Mouse (Mus musculus) cerebellum, adult 11-12 months (tissue): ENCODE data around the gene Slc22a14.
"Not testable (repeated sequence)": the region's sequence is repeated elsewhere in the genome, so short reads cannot be mapped to it uniquely, and the experiment has no call there.

Experiments
- DNase-seq: peaks from one replicate; pipeline ENCODE4 v3.0.0; 2022

The Slc22a14 gene

DNA sequence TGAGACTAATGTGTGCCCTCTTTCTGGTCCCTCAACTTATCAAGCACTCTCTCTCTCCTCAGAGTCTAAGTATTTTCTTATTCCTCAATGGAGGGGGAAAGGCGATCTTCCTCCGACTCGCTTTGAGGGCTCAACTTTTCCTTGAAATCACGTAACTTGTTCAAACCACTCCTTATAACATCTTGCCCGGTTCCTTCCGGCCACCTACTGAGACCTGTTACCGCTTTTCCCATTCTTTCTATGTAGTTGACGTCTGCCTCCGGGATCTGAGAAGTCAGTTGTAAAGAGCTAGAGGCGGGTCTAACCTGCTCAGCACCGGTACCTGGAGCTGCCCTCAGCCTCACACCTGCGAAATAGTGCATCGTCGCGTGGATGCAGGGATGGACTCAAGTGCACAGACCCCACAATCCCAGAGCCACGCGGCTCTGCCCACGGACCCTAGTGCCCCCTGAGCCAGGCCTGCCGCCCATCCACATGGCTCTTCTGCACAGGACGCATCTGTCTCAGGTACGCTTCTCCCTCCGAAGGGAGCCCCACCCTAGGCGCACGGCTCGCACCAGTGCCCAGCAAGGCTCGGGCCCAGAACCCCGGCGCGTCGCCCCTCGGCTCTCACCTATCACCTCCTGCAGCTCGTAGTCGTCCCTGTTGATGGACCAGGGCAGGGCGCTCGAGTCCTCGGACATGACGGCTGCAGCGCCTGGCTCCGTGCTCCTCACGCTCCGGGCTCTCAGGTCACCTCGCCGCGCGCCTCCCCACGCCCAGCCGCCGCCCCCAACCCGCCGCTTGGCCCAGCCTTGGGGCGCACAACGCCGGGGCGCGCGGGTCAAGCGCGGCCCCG is 43.7 kb downstream of the Slc22a14 start:
- peak; percentile 79 for DNase-seq

- DNase-seq = no peak
Observed at GRCm38 (mm10) chr9:119320946-119321345, 44.4 kb downstream of the Slc22a14 start.

GRCm38 (mm10) chr9:119320446-119320845 is 44.9 kb downstream of the Slc22a14 start:
- DNase-seq = peak; percentile 36

DNA sequence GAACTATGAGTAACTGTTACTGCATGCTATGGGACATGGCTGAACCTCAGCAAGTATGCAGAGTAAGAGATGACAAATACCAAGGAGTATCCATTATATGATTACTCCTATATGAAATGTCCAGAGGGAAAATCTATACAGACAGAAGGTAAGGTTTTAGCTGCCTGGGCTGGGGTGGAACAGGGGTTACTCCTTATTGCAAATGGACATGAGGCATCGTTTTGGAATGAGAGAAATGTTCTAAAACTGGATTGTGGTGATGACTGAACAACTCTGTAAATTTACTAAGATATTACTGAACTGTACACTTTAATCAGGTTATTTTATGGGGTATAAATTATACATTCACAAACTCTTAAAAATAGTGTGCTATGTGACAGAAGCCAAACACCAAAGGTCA is 46.5 kb downstream of the Slc22a14 start:
- DNase-seq = no peak

- DNase-seq = no peak
Observed at GRCm38 (mm10) chr9:119313096-119313495, 52.3 kb downstream of the Slc22a14 start.

GRCm38 (mm10) chr9:119309067-119309466 is 56.3 kb downstream of the Slc22a14 start:
- no peak for DNase-seq

DNA sequence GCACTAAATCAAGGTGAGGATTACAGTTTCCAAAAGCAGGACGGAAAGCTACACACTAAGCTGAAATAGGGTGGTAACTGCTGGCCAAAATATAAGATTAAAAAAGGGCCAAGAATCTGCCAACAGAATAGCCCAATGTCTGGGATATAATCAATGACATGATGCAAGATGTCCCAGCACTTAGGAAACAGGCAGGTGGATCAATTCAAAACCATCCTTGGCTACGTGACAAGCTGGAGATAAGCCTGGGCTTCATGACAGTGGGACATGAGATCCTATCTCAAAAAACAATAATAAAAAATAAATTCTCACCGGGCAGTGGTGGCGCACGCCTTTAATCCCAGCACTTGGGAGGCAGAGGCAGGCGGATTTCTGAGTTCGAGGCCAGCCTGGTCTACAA is 59.5 kb downstream of the Slc22a14 start:
- DNase-seq = no peak

DNA sequence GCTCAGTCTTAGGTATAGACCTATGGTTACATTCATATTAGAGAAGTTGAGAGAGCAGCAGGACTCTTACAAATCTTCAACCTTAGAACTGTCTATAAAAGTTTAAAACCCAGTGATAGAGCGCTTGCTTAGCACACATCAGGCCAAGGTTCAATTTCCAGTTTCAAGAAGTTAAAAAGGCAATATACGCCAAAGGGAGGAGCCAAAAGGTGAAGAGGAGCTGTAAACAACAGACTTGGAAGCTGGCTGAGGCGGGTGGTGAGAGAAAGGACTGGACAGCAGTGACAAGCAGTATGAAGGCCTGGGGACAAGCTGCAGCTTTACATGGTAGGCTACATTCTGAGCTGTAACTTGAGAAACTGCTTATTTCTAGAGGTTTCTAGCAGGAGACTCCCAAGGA is 66.8 kb downstream of the Slc22a14 start:
- DNase-seq = no peak

GRCm38 (mm10) chr9:119297696-119298095 is 67.7 kb downstream of the Slc22a14 start:
- DNase-seq = no peak

- DNase-seq = no peak
Observed at GRCm38 (mm10) chr9:119290791-119291190, 74.6 kb downstream of the Slc22a14 start.

DNA sequence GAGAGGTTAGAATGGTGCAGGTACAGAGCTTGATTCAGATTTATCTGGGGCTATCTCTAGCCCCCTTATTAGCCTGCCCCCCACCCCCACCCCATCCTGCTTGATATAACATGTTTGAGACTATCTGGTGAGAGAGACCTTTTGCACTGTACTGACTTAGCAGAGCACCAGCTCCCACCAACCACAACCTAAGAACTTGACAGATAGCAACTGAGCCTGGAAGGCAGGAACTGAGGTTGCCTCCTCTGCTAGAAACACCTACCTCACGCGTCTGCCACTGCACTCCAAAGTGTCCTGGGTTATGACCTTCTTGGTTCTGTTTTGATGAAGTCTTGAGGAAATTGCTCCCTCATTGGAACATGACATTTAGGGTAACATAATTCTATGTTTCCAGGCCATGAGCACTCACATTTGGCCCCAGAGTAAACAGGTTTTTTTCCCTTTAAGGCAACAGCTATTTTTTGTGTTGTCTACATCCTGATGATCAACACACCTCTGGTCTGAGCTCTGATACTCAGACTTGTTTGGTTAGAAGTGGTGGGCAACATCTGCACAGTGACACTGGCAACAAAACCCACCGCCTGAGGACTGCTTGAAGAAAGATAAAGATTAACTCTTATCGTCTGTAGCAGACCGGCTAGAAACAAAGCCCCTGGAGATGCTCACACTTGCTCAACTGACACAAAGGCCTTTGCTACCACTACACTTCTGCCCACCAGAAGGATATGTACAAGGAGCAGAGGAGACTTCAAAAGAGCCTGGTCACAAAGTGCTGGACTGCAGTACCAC is 84.3 kb downstream of the Slc22a14 start:
- DNase-seq = no peak

GRCm38 (mm10) chr9:119278031-119278430 is 87.3 kb downstream of the Slc22a14 start:
- DNase-seq = no peak

DNA sequence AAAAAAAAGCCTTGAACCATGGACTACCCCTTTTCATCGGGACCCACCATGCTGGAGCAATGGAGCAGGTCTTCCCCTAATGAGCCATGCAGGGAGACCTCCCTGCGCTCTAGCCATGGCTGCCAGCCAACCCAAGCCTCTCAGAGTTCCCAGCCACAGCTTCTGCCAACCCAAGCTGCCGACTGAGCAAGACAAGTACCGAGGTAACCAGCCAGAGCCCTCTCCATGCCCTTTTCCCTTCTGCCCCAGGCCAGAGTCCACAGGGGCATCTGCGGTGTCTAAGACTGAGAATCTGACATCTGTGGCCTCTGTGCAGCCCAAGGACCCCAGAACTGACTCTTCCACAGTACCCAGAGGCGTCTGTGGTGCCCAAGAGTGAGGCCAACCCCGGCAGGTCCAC is 89.0 kb downstream of the Slc22a14 start:
- peak; percentile 33 for DNase-seq

- not testable (repeated sequence) for DNase-seq
Observed at GRCm38 (mm10) chr9:119274814-119275213, 90.5 kb downstream of the Slc22a14 start.

DNA sequence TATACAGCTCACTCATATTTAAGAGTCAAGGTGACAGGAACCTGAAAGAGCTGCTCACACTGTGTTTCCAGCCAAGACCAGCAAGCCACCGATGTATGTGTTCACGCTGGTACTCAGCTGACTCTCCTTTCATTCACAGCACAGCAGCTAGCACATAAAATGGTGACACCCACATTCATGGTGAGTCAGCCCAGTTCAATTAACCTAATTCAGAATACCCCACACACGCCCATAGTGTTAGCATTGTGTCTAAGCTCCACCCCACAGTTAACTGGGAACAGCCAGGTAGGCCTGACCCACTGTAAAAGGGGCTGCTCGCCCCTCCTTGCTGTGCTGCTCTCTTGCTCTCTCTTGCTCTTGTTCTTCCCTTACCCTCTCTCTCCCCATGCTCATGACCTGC is 93.9 kb downstream of the Slc22a14 start:
- no peak for DNase-seq

DNA sequence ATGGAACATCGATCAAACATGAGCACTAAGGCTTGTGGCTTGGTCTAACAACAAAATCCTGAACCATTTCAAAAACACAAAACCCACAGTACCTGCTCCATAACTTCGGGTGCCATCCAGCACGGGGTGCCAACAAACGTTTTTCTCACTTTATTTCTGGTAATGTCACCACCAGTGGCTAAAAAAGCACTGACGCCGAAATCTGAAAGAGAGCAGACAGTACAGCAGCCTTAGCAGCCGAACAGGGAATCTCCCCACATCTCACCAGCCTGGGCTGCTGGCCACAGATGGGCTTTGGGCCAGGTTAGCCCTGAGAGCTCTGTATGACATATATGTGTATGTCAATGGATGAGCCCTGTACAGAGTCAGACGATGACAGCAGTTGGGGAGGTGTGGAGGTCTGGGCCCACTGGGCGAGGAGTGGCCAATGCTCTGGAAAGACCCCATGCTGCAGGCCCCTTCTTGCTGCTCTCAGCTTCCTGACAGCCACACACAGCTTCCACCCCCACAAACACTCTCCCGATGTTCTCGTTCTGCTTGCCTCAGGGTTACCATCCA is 96.7 kb downstream of the Slc22a14 start:
- no peak for DNase-seq

GRCm38 (mm10) chr9:119268120-119268519 is 97.2 kb downstream of the Slc22a14 start:
- DNase-seq = no peak

DNA sequence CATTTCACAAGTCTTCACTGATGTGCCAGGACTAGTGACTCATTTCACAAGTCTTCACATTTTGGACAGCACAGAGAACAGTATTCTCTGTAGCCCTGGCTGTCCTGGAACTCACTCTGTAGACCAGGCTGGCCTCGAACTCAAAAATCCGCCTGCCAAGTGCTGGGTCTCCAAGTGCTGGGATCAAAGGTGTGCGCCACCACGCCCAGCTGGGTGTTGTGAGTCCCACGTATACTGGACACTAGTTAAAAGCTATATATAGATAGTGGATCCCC is 99.3 kb downstream of the Slc22a14 start:
- not testable (repeated sequence) for DNase-seq

DNA sequence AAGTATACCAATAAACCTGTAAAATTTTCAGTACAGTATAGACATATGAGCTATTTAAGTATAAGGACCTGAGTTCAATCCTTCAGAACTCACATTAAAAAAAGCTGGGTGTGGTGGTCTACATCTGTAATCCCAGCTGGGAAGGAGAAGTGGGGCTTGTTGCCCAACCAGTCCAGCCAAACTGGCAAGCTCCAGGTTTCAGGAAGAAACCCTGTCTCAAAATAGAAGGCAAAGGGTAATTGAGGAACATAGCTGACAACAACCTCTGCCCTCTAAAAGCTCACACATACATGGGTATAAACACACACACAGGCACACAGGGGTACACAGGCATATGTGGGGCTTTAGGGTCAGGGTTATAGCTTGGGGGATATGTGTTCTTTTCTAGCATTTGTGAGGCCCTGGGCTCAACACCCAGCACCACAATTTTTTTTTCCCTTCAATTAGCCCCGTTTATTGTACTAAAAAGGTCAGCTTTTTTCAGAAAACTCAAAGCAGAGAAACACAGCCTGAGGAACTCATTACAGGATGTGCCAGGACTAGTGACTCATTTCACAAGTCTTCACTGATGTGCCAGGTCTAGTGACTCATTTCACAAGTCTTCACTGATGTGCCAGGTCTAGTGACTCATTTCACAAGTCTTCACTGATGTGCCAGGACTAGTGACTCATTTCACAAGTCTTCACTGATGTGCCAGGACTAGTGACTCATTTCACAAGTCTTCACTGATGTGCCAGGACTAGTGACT is 99.8 kb downstream of the Slc22a14 start:
- DNase-seq = not testable (repeated sequence)

- no peak for DNase-seq
Observed at GRCm38 (mm10) chr9:119263067-119263466, 102.3 kb downstream of the Slc22a14 start.

- DNase-seq = no peak
Observed at GRCm38 (mm10) chr9:119260825-119261224, 104.5 kb downstream of the Slc22a14 start.

DNA sequence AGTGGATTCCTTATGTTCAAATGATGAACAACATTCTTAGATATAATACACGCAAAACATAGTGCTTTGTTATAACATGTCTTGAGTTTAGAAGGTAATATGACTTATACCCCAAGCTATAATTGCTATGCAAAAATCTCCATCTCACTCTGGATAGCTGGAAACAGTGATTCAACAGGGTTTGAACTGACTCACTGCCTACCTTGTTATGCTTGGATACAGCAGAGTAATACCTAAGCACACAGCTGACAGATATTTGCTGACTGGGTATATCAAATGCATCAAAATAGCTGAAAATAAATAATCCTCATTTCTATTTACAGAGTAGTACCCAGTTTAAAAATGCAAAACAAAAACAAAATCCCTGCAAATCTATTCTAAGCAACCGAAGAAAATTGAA is 106.6 kb downstream of the Slc22a14 start:
- no peak for DNase-seq

- DNase-seq = no peak
Observed at GRCm38 (mm10) chr9:119258128-119258527, 107.2 kb downstream of the Slc22a14 start.
